Mouse (Mus musculus): ENCODE measurements at regions not wholly inside any gene's neighbourhood (a gene's known extent, or its start where the extent isn't known, plus 50 kb on each side); places are given as distances from the start of the nearest gene placed in this dataset.

GRCm38 (mm10) chr13:5204143-5204542 is 595.2 kb upstream of the Akr1e1 start:
- no peak for DNase-seq (ENCODE audit: extremely low spot score in 1 of 2, low spot score in 1 of 2)

GRCm38 (mm10) chr13:5211659-5212058 is 602.7 kb upstream of the Akr1e1 start:
- no peak for DNase-seq (ENCODE audit: extremely low spot score in 1 of 2, low spot score in 1 of 2)

- DNase-seq (ENCODE audit: extremely low spot score in 1 of 2, low spot score in 1 of 2): no peak
Measured at GRCm38 (mm10) chr13:5229476-5229875, 620.5 kb upstream of the Akr1e1 start.

GRCm38 (mm10) chr13:5234232-5234631 is 625.3 kb upstream of the Akr1e1 start:
- DNase-seq (ENCODE audit: extremely low spot score in 1 of 2, low spot score in 1 of 2): no peak

- no peak for DNase-seq (ENCODE audit: extremely low spot score in 1 of 2, low spot score in 1 of 2)
Measured at GRCm38 (mm10) chr13:5235391-5235790, 625.9 kb upstream of the Klf6 start.

GRCm38 (mm10) chr13:5240541-5240940 is 620.7 kb upstream of the Klf6 start:
- no peak for DNase-seq (ENCODE audit: extremely low spot score in 1 of 2, low spot score in 1 of 2)

GRCm38 (mm10) chr13:5242782-5243181 is 618.5 kb upstream of the Klf6 start:
- no peak for DNase-seq (ENCODE audit: extremely low spot score in 1 of 2, low spot score in 1 of 2)

GRCm38 (mm10) chr13:5248671-5249391 is 612.5 kb upstream of the Klf6 start:
- peak; percentile 43 to 77 for DNase-seq (ENCODE audit: extremely low spot score in 1 of 2, low spot score in 1 of 2)

GRCm38 (mm10) chr13:5257891-5258660 is 603.2 kb upstream of the Klf6 start:
- DNase-seq (ENCODE audit: extremely low spot score in 1 of 2, low spot score in 1 of 2): no peak

GRCm38 (mm10) chr13:5259760-5260159 is 601.5 kb upstream of the Klf6 start:
- DNase-seq (ENCODE audit: extremely low spot score in 1 of 2, low spot score in 1 of 2): no peak

GRCm38 (mm10) chr13:5272506-5273192 is 588.6 kb upstream of the Klf6 start:
- no peak for DNase-seq (ENCODE audit: extremely low spot score in 1 of 2, low spot score in 1 of 2)

- no peak for DNase-seq (ENCODE audit: extremely low spot score in 1 of 2, low spot score in 1 of 2)
Measured at GRCm38 (mm10) chr13:5276564-5276963, 584.7 kb upstream of the Klf6 start.

GRCm38 (mm10) chr13:5289753-5290449 is 571.4 kb upstream of the Klf6 start:
- no peak for DNase-seq (ENCODE audit: extremely low spot score in 1 of 2, low spot score in 1 of 2)

GRCm38 (mm10) chr13:5302141-5302540 is 559.1 kb upstream of the Klf6 start:
- peak; percentile 4 to 46 for DNase-seq (ENCODE audit: extremely low spot score in 1 of 2, low spot score in 1 of 2)

- DNase-seq (ENCODE audit: extremely low spot score in 1 of 2, low spot score in 1 of 2): no peak
Measured at GRCm38 (mm10) chr13:5306688-5307087, 554.6 kb upstream of the Klf6 start.

- DNase-seq (ENCODE audit: extremely low spot score in 1 of 2, low spot score in 1 of 2): no peak
Measured at GRCm38 (mm10) chr13:5313297-5313696, 548.0 kb upstream of the Klf6 start.

GRCm38 (mm10) chr13:5315011-5315410 is 546.3 kb upstream of the Klf6 start:
- DNase-seq (ENCODE audit: extremely low spot score in 1 of 2, low spot score in 1 of 2): no peak

GRCm38 (mm10) chr13:5317941-5318856 is 543.1 kb upstream of the Klf6 start:
- no peak for DNase-seq (ENCODE audit: extremely low spot score in 1 of 2, low spot score in 1 of 2)

GRCm38 (mm10) chr13:5345712-5346111 is 515.6 kb upstream of the Klf6 start:
- no peak for DNase-seq (ENCODE audit: extremely low spot score in 1 of 2, low spot score in 1 of 2)

Data from frontal cortex, adult 2 months (tissue).